Mouse (Mus musculus) lung, embryonic 15.5 days (tissue): Measurements from ENCODE around the gene Hs2st1. TPM values are rescaled to one million over a fixed set of nuclear protein-coding genes. Genes with fewer than 3 reads are reported as not detected.
A peak's percentile ranks its signal among the peaks of the same experiment; 100 is the strongest.

ENCODE experiments used
- ATAC-seq: fragments of 200-750 bp; cut with Nextera tagmentation; 2 replicates; pipeline ENCODE4 v1.8.0; 2017; ENCODE audit warnings: moderate number of reproducible peaks, borderline replicate concordance; ENCODE audit not compliant: low FRiP score, low TSS enrichment; ENCODE audit errors: extremely low read depth
- H3K27ac ChIP-seq: fragments of 300-500 bp; sonication (generic); 2 replicates; pipeline ENCODE4 v1.5.1; 2015; ENCODE audit warnings: moderate library complexity, mild to moderate bottlenecking, inconsistent platforms
- H3K27me3 ChIP-seq: fragments of 300-500 bp; sonication (generic); 2 replicates; pipeline ENCODE4 v1.6.1; 2015; ENCODE audit warnings: inconsistent platforms
- H3K36me3 ChIP-seq: fragments of 300-500 bp; sonication (generic); 2 replicates; pipeline ENCODE4 v1.6.1; 2015; ENCODE audit warnings: inconsistent platforms
- H3K4me1 ChIP-seq: fragments of 300-500 bp; sonication (generic); 2 replicates; pipeline ENCODE4 v1.6.1; 2015; ENCODE audit warnings: inconsistent platforms
- H3K4me2 ChIP-seq: fragments of 300-500 bp; sonication (generic); 2 replicates; pipeline ENCODE4 v1.6.1; 2015; ENCODE audit warnings: inconsistent platforms, mild to moderate bottlenecking, moderate library complexity
- H3K4me3 ChIP-seq: fragments of 300-500 bp; sonication (generic); 2 replicates; pipeline ENCODE4 v1.5.1; 2015; ENCODE audit warnings: mild to moderate bottlenecking, inconsistent platforms
- H3K9ac ChIP-seq: fragments of 300-500 bp; sonication (generic); 2 replicates; pipeline ENCODE4 v1.6.1; 2015; ENCODE audit warnings: inconsistent platforms
- H3K9me3 ChIP-seq: fragments of 300-500 bp; sonication (generic); 2 replicates; pipeline ENCODE4 v1.6.1; 2016; ENCODE audit warnings: inconsistent platforms
- WGBS: fragments of 180-500 bp; shearing (Covaris S2); methylation state at CpG from one replicate; pipeline ENCODE4 v1.1.7; 2015; 5-methylcytosine and 5-hydroxymethylcytosine counted together
- polyA plus RNA-seq: library from polyadenylated mRNA; unstranded; fragments of >200 nt; fragmentation: Nextera tagmentation; extraction: Ambion mirVana; gene quantifications from 2 replicates; pipeline ENCODE4 v1.2.1, GENCODE M21; 2015

Gene Hs2st1
- polyA plus RNA-seq, 1 experiment from 2014 or later = 11.7 TPM

GRCm38 (mm10) chr3:144394454-144394943, 175.5 kb downstream of the Hs2st1 start:
- Histone ChIP-seq H3K4me2 (no peak overlapping the region), H3K36me3 (no peaks in the 10 kb centered on the region), H3K9me3 (no peaks in the 10 kb centered on the region), H3K9ac (no peak overlapping the region), H3K4me3 (no peak overlapping the region), H3K4me1 (peaks cover 3% of the 10 kb centered on the region; the same call in 1 of the 2 replicates), H3K27ac (no peak overlapping the region), H3K27me3 (no peaks in the 10 kb centered on the region)
- 59% methylated on average over 7 of the region's 7 CpGs for WGBS
- ATAC-seq = no peak

DNA sequence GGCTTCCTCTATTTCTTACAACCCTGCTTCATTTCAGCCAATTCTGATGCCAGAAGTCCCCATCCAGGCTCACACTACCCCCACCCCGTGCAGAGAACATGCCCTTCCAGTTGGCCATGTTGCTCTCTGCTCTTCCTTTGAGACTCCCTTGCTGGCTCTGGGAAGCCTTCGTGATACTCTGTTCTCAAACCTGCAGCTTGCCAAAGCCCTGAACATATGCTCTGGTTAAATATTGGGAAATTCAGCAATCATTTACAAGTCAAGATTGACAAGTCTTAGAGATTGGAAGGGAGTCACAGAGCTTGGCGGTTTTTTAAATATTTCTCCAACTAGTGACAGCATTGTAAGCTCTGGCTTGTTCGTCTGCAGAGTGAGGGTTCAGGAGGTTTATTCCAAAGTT, 183.5 kb downstream of the Hs2st1 start:
- Histone ChIP-seq H3K4me3 (no peak overlapping the region), H3K4me1 (no peaks in the 10 kb centered on the region), H3K4me2 (no peak overlapping the region), H3K36me3 (no peaks in the 10 kb centered on the region), H3K27ac (no peak overlapping the region), H3K9me3 (no peaks in the 10 kb centered on the region), H3K27me3 (no peaks in the 10 kb centered on the region), H3K9ac (no peak overlapping the region)
- 66% methylated on average over 4 of the region's 4 CpGs for WGBS
- ATAC-seq = no peak

DNA sequence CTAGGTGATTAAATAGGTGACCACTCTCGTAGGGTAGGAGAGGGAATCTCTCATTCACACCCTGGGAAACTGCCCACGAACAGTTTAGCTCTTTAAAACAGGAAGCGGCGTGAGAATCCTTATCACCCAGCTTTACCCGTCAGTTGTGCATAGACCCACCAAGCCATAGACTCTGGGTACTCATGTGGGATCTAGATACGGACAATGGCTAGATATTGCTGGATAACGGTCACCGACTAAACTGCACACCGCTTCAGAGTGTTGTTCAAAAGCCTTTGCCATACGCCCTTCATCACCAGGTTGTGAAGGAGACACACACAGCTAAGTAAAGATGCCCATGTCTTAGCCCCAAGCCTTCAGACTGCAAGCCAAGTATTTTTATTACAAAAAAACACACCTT, 185.3 kb downstream of the Hs2st1 start:
- Histone ChIP-seq H3K4me2 (no peak overlapping the region), H3K9ac (no peak overlapping the region), H3K4me1 (0 out of 2 replicates have a peak, but pooled peaks cover 3% of the 10 kb centered on the region), H3K36me3 (no peaks in the 10 kb centered on the region), H3K27me3 (no peaks in the 10 kb centered on the region), H3K27ac (no peak overlapping the region), H3K4me3 (no peak overlapping the region), H3K9me3 (no peaks in the 10 kb centered on the region)
- no peak for ATAC-seq
- WGBS = 77% methylated on average over 10 of the region's 10 CpGs

- H3K27ac ChIP-seq = no peak overlapping the region
- 0 out of 2 replicates have a peak, but pooled peaks cover 3% of the 10 kb centered on the region for H3K4me1 ChIP-seq
- peak; percentile 40; the same call in 1 of the 2 replicates for ATAC-seq
- peak overlapping the region; percentile 60 for H3K4me2 ChIP-seq
- H3K36me3 ChIP-seq = no peaks in the 10 kb centered on the region
- 36% methylated on average over 14 of the region's 16 CpGs for WGBS
- H3K4me3 ChIP-seq = peak overlapping the region; percentile 37
- H3K9ac ChIP-seq = no peak overlapping the region
- H3K9me3 ChIP-seq = no peaks in the 10 kb centered on the region
- no peaks in the 10 kb centered on the region for H3K27me3 ChIP-seq
Observed at GRCm38 (mm10) chr3:144381431-144381980, 188.5 kb downstream of the Hs2st1 start.

- ATAC-seq = peak; percentile 96
- WGBS = 2% methylated on average over 18 of the region's 18 CpGs
- Histone ChIP-seq H3K27ac (no peak overlapping the region), H3K9ac (peak overlapping the region; percentile 36; the same call in 1 of the 2 replicates), H3K4me1 (0 out of 2 replicates have a peak, but pooled peaks cover 3% of the 10 kb centered on the region), H3K9me3 (no peaks in the 10 kb centered on the region), H3K27me3 (no peaks in the 10 kb centered on the region), H3K36me3 (no peaks in the 10 kb centered on the region), H3K4me3 (peak overlapping the region; percentile 37), H3K4me2 (peak overlapping the region; percentile 60)
Observed at GRCm38 (mm10) chr3:144380921-144381320, 189.1 kb downstream of the Hs2st1 start.

DNA sequence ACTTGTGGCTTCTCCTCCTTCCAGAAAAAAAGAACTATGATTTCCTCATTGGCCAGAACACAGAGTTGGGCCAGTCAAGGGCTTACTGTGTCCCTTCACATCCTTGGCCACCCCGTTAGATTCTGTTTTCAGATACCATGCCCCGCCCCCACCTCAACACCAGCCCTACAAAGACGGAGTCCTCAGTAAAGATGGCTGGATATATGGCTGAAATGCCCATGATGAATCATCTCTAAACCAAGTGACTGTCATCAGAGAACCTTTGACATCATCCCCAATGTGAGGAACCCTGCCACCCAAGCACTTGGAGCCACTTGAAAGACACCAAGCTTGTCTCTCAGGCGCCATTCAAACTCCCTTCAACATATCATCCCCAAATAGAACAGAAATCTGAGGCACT, 190.2 kb downstream of the Hs2st1 start:
- no peak for ATAC-seq
- no peak overlapping the region for H3K9ac ChIP-seq
- H3K27me3 ChIP-seq = no peaks in the 10 kb centered on the region
- no peak overlapping the region for H3K27ac ChIP-seq
- WGBS = 83% methylated on average over 4 of the region's 4 CpGs
- no peak overlapping the region for H3K4me3 ChIP-seq
- 0 out of 2 replicates have a peak, but pooled peaks cover 3% of the 10 kb centered on the region for H3K4me1 ChIP-seq
- H3K4me2 ChIP-seq = no peak overlapping the region
- H3K9me3 ChIP-seq = no peaks in the 10 kb centered on the region
- H3K36me3 ChIP-seq = no peaks in the 10 kb centered on the region

Other genes starting within 250 kb of the Hs2st1 start
- gene Selenof, start 123 bp upstream of the Hs2st1 start, polyA plus RNA-seq = 713 and 738 TPM in 2 replicates
- 110 and 115 TPM in 2 replicates for gene Sh3glb1, start 150.2 kb upstream of the Hs2st1 start, polyA plus RNA-seq
- 2.9 and 3.4 TPM in 2 replicates for gene Clca3a1, start 190.8 kb upstream of the Hs2st1 start, polyA plus RNA-seq
- 1.4 and 2.5 TPM in 2 replicates for gene Clca3a2, start 249.3 kb upstream of the Hs2st1 start, polyA plus RNA-seq